Mouse (Mus musculus): ENCODE data around the gene Cd53.
A peak's percentile ranks its signal among the peaks of the same experiment; 100 is the strongest.

The Cd53 gene

GRCm38 (mm10) chr3:106789930-106790329 lies at the start of gene Cd53:
Gene Cd53, minus strand, starts transcription at chr3:106790149.
- no peak for DNase-seq (ENCODE audit: low spot score)

- no peak for DNase-seq (ENCODE audit: low spot score)
Measured at GRCm38 (mm10) chr3:106832107-106832506, 42.2 kb upstream of the Cd53 start.

- no peak for DNase-seq (ENCODE audit: low spot score)
Measured at GRCm38 (mm10) chr3:106826187-106826586, 36.2 kb upstream of the Cd53 start, which contains the start of gene Olfr266. Gene Olfr266, minus strand, starts transcription at chr3:106826287.

- no peak for DNase-seq (ENCODE audit: low spot score)
Measured at GRCm38 (mm10) chr3:106817676-106818075, 27.7 kb upstream of the Cd53 start.

- DNase-seq (ENCODE audit: low spot score): no peak
Measured at GRCm38 (mm10) chr3:106808972-106809695, 19.2 kb upstream of the Cd53 start.

- no peak for DNase-seq (ENCODE audit: low spot score)
Measured at GRCm38 (mm10) chr3:106798079-106798478, 8.1 kb upstream of the Cd53 start.

- DNase-seq (ENCODE audit: low spot score): no peak
Measured at GRCm38 (mm10) chr3:106788440-106788887, 1.5 kb downstream of the Cd53 start.

GRCm38 (mm10) chr3:106787972-106788371 lies 2.0 kb downstream of the Cd53 start:
- no peak for DNase-seq (ENCODE audit: low spot score)

- no peak for DNase-seq (ENCODE audit: low spot score)
Measured at GRCm38 (mm10) chr3:106785130-106785529, 4.8 kb downstream of the Cd53 start.

GRCm38 (mm10) chr3:106771834-106772233 lies 18.1 kb downstream of the Cd53 start:
- no peak for DNase-seq (ENCODE audit: low spot score)

- no peak for DNase-seq (ENCODE audit: low spot score)
Measured at GRCm38 (mm10) chr3:106755898-106756297, 34.1 kb downstream of the Cd53 start.

- DNase-seq (ENCODE audit: low spot score): peak; percentile 84
Measured at GRCm38 (mm10) chr3:106722028-106722945, 67.7 kb downstream of the Cd53 start.

- peak; percentile 97 for DNase-seq (ENCODE audit: low spot score)
Measured at GRCm38 (mm10) chr3:106721397-106722027, 68.4 kb downstream of the Cd53 start.

All from urinary bladder, postnatal 14 days (tissue).